Mouse (Mus musculus) midbrain, embryonic 14.5 days (tissue): ENCODE measurements around the gene Cnn2. TPM values are rescaled to one million over a fixed set of nuclear protein-coding genes. Genes with fewer than 3 reads are reported as not detected.

ENCODE experiments used
- ATAC-seq: fragments of 200-750 bp; cut with Nextera tagmentation; 2 replicates; pipeline ENCODE4 v1.8.0; 2017; ENCODE audit warnings: moderate number of reproducible peaks, moderate library complexity; ENCODE audit not compliant: low FRiP score, low TSS enrichment
- DNase-seq: peaks from one replicate; pipeline ENCODE4 v3.0.0-alpha.2; 2015
- H3K27ac ChIP-seq: fragments of 300-500 bp; sonication (generic); replicated peaks from 2 replicates; pipeline ENCODE4 v1.5.1; 2014; ENCODE audit warnings: mild to moderate bottlenecking, low read depth, low read length, moderate library complexity
- H3K27me3 ChIP-seq: fragments of 300-500 bp; sonication (generic); 2 replicates; pipeline ENCODE4 v1.6.1; 2014; ENCODE audit warnings: low read length, control low read depth, mixed read lengths; ENCODE audit not compliant: control insufficient read depth, insufficient read depth
- H3K36me3 ChIP-seq: fragments of 300-500 bp; sonication (generic); 2 replicates; pipeline ENCODE4 v1.6.1; 2014; ENCODE audit warnings: low read length, control low read depth; ENCODE audit not compliant: control insufficient read depth, insufficient read depth
- H3K4me1 ChIP-seq: fragments of 300-500 bp; sonication (generic); 2 replicates; pipeline ENCODE4 v1.6.1; 2014; ENCODE audit warnings: mild to moderate bottlenecking, antibody characterized with exemption, low read length, control low read depth; ENCODE audit not compliant: control insufficient read depth, insufficient read depth
- H3K4me2 ChIP-seq: fragments of 300-500 bp; sonication (generic); 2 replicates; pipeline ENCODE4 v1.6.1; 2014; ENCODE audit warnings: mild to moderate bottlenecking, low read length, moderate library complexity
- H3K4me3 ChIP-seq: fragments of 300-500 bp; sonication (generic); replicated peaks from 2 replicates; pipeline ENCODE4 v1.5.1; 2014; ENCODE audit warnings: low read depth, low read length
- H3K9ac ChIP-seq: fragments of 300-500 bp; sonication (generic); replicated peaks from 2 replicates; pipeline ENCODE4 v1.6.1; 2014; ENCODE audit warnings: mild to moderate bottlenecking, low read length, moderate library complexity
- H3K9me3 ChIP-seq: fragments of 300-500 bp; sonication (generic); 2 replicates; pipeline ENCODE4 v1.6.1; 2016; ENCODE audit warnings: low read length, control low read depth, mixed read lengths; ENCODE audit not compliant: control insufficient read depth
- WGBS: fragments of 180-500 bp; shearing (Covaris S2); extraction: QIAGEN DNeasy Blood & Tissue Kit; methylation state at CpG from one replicate; pipeline ENCODE4 v1.1.7; 2014; 5-methylcytosine and 5-hydroxymethylcytosine counted together
- polyA plus RNA-seq: library from polyadenylated mRNA; unstranded; fragments of >200 nt; fragmentation: Nextera tagmentation; extraction: Ambion mirVana; gene quantifications from 2 replicates; pipeline ENCODE4 v1.2.1, GENCODE M21; 2014

Cnn2 gene
- polyA plus RNA-seq, 1 experiment from 2014 or later, result 35.0 TPM

- H3K4me1 ChIP-seq, result no peaks in the 10 kb centered on the region
- no peak for DNase-seq
- H3K9ac ChIP-seq, result no peak overlapping the region
- no peak for ATAC-seq
- H3K27me3 ChIP-seq, result no peaks in the 10 kb centered on the region
- no peaks in the 10 kb centered on the region for H3K36me3 ChIP-seq
- no peak overlapping the region for H3K27ac ChIP-seq
- no peak overlapping the region for H3K4me3 ChIP-seq
- H3K4me2 ChIP-seq, result no peak overlapping the region
- no peaks in the 10 kb centered on the region for H3K9me3 ChIP-seq
- WGBS, result 66% methylated on average over 12 of the region's 12 CpGs
Measured at GRCm38 (mm10) chr10:80025889-80026288, 37.5 kb downstream of the Cnn2 start.

- H3K27ac ChIP-seq, result no peak overlapping the region
- H3K4me2 ChIP-seq, result no peak overlapping the region
- no peaks in the 10 kb centered on the region for H3K27me3 ChIP-seq
- WGBS, result 78% methylated on average over 20 of the region's 20 CpGs
- no peaks in the 10 kb centered on the region for H3K4me1 ChIP-seq
- no peak overlapping the region for H3K9ac ChIP-seq
- H3K9me3 ChIP-seq, result no peaks in the 10 kb centered on the region
- no peak overlapping the region for H3K4me3 ChIP-seq
- no peaks in the 10 kb centered on the region for H3K36me3 ChIP-seq
- DNase-seq (no peak), ATAC-seq (0 out of 2 replicates have a peak, but pooled peaks have one; percentile 17)
Measured at GRCm38 (mm10) chr10:80027681-80028520, 39.5 kb downstream of the Cnn2 start.

GRCm38 (mm10) chr10:80028521-80028846 is 40.1 kb downstream of the Cnn2 start:
- 96% methylated on average over 13 of the region's 13 CpGs for WGBS

GRCm38 (mm10) chr10:80030191-80030590 is 41.8 kb downstream of the Cnn2 start:
- Histone ChIP-seq H3K4me1 (no peaks in the 10 kb centered on the region), H3K36me3 (peaks cover 11% of the 10 kb centered on the region), H3K9me3 (no peaks in the 10 kb centered on the region), H3K27me3 (no peaks in the 10 kb centered on the region), H3K9ac (no peak overlapping the region), H3K4me2 (no peak overlapping the region), H3K27ac (no peak overlapping the region), H3K4me3 (no peak overlapping the region)
- DNase-seq (no peak), ATAC-seq (no peak)
- WGBS, result 75% methylated on average over 9 of the region's 9 CpGs

More at GRCm38 (mm10) chr10:80028521-80028846, 40.1 kb downstream of the Cnn2 start:
- H3K9ac ChIP-seq, result no peak overlapping the region
- H3K27ac ChIP-seq, result no peak overlapping the region
- no peak overlapping the region for H3K4me2 ChIP-seq
- H3K4me1 ChIP-seq, result no peaks in the 10 kb centered on the region
- no peak overlapping the region for H3K4me3 ChIP-seq
- no peaks in the 10 kb centered on the region for H3K36me3 ChIP-seq
- no peaks in the 10 kb centered on the region for H3K9me3 ChIP-seq
- no peak for ATAC-seq
- DNase-seq, result no peak
- H3K27me3 ChIP-seq, result no peaks in the 10 kb centered on the region

GRCm38 (mm10) chr10:80030736-80031135 is 42.4 kb downstream of the Cnn2 start:
- Histone ChIP-seq H3K4me3 (no peak overlapping the region), H3K9ac (no peak overlapping the region), H3K27ac (no peak overlapping the region), H3K4me1 (no peaks in the 10 kb centered on the region), H3K9me3 (no peaks in the 10 kb centered on the region), H3K4me2 (no peak overlapping the region), H3K36me3 (peaks cover 17% of the 10 kb centered on the region), H3K27me3 (no peaks in the 10 kb centered on the region)
- ATAC-seq, result no peak
- WGBS, result 84% methylated on average over 17 of the region's 17 CpGs
- DNase-seq, result no peak

GRCm38 (mm10) chr10:80032799-80033480 is 44.6 kb downstream of the Cnn2 start:
- no peaks in the 10 kb centered on the region for H3K27me3 ChIP-seq
- H3K4me2 ChIP-seq, result no peak overlapping the region
- H3K9ac ChIP-seq, result no peak overlapping the region
- H3K27ac ChIP-seq, result no peak overlapping the region
- no peaks in the 10 kb centered on the region for H3K9me3 ChIP-seq
- H3K4me1 ChIP-seq, result no peaks in the 10 kb centered on the region
- H3K4me3 ChIP-seq, result no peak overlapping the region
- ATAC-seq (no peak), DNase-seq (no peak)
- WGBS, result 72% methylated on average over 5 of the region's 5 CpGs
- H3K36me3 ChIP-seq, result peaks cover 39% of the 10 kb centered on the region

- 47% methylated on average over 9 of the region's 9 CpGs for WGBS
- no peak overlapping the region; the same call in 1 of the 2 replicates for H3K27ac ChIP-seq
- H3K9ac ChIP-seq, result no peak overlapping the region
- no peaks in the 10 kb centered on the region for H3K27me3 ChIP-seq
- H3K36me3 ChIP-seq, result peaks cover 44% of the 10 kb centered on the region
- H3K4me2 ChIP-seq, result no peak overlapping the region
- no peak overlapping the region for H3K4me3 ChIP-seq
- H3K4me1 ChIP-seq, result peaks cover 7% of the 10 kb centered on the region
- ATAC-seq (no peak), DNase-seq (peak; percentile 51)
- no peaks in the 10 kb centered on the region for H3K9me3 ChIP-seq
Measured at GRCm38 (mm10) chr10:80033511-80034391, 45.4 kb downstream of the Cnn2 start.

- ATAC-seq (no peak), DNase-seq (no peak)
- H3K9ac ChIP-seq, result 0 out of 2 replicates have a peak overlapping the region, but pooled peaks have one; percentile 23
- H3K4me3 ChIP-seq, result no peak overlapping the region
- peaks cover 10% of the 10 kb centered on the region for H3K4me1 ChIP-seq
- WGBS, result 79% methylated on average over 8 of the region's 8 CpGs
- no peaks in the 10 kb centered on the region for H3K27me3 ChIP-seq
- no peaks in the 10 kb centered on the region for H3K9me3 ChIP-seq
- peaks cover 44% of the 10 kb centered on the region for H3K36me3 ChIP-seq
- no peak overlapping the region for H3K27ac ChIP-seq
- H3K4me2 ChIP-seq, result no peak overlapping the region
Measured at GRCm38 (mm10) chr10:80035148-80035547, 46.8 kb downstream of the Cnn2 start.
